Mouse (Mus musculus) lung, postnatal 10 days (tissue): ENCODE results near the gene Arhgdib.

Experiments used
- DNase-seq: peaks from one replicate; pipeline ENCODE4 v3.0.0; 2021

The Arhgdib gene

DNA sequence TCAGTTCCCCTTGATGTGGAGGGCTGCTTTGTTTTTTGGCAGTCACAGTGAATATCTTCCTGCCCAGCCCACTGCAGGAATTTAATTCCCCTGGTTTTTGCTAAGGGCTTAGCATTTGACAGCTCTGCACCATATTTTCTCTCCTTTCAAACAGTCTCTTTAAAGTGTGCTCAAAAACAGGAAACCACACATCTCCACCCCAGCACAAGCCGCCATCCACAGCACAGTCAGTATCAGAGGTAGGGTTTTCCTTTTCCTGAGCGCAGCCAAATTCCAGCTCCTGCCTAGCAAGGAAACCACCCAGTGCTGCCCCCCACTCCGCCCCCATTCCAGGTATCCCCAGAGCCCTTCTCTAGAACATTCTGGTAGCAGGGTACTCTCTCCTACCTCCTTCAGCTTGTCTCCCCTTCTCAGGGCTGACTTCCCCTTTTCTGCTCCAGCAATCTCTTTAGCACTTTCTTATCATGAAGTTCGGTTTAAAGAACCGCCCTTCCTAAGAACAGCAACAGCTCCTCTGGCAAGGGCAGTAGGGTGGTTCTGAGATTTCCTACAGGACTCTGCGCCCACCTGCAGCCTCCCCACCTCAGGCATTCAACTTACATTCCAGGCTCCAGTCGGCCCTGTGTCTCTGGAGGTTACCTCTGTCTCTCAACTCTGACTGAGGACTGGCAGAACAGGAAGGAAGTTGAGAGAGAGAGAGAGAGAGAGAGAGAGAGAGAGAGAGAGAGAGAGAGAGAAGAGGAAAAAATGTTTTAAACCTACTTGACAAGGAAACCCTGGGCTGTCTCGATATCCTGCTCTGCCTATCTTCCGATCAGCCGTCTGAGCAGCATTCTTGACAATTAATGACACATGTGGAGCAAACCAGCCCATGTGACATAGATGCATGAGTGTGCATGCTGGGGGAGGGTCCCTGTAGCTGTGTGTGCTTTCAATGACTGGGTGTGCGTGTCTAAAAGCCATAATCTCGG is at the start of gene Arhgdib:
Gene Arhgdib, minus strand, starts transcription at position 849 of the 971 bp plus-strand sequence.
- no peak for DNase-seq

DNA sequence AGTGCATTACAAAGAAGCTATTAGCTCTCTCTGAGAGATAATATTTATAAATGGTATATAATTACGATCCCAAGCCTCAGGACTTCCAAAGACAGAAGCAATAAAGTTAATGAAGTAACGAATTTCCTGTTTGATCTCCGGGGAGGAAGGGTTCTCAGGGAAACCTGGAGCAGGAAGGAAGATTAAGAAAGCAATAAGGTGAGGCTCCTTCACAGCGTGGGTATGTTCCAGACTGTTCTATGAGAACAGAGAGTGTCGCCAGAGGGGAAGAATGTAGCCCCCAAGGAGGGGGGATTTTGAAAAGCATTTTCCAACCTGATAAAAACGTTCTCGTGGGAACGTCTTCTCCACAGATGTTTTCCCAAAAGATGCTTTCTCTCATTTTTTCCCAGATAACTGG is 48.9 kb upstream of the Arhgdib start:
- no peak for DNase-seq

- peak; percentile 46 for DNase-seq
Measured at GRCm38 (mm10) chr6:136989824-136990497, 48.3 kb upstream of the Arhgdib start.

- DNase-seq: no peak
Measured at GRCm38 (mm10) chr6:136988536-136989060, 46.9 kb upstream of the Arhgdib start.

GRCm38 (mm10) chr6:136986718-136987117 is 45.0 kb upstream of the Arhgdib start:
- DNase-seq: no peak

GRCm38 (mm10) chr6:136986019-136986418 is 44.3 kb upstream of the Arhgdib start:
- no peak for DNase-seq

- peak; percentile 33 for DNase-seq
Measured at GRCm38 (mm10) chr6:136983201-136983600, 41.5 kb upstream of the Arhgdib start.

GRCm38 (mm10) chr6:136982581-136982980 is 40.9 kb upstream of the Arhgdib start:
- no peak for DNase-seq

GRCm38 (mm10) chr6:136980331-136980746 is 38.6 kb upstream of the Arhgdib start:
- DNase-seq: peak; percentile 42

GRCm38 (mm10) chr6:136979274-136980082 is 37.8 kb upstream of the Arhgdib start:
- DNase-seq: no peak

- peak; percentile 46 for DNase-seq
Measured at GRCm38 (mm10) chr6:136968877-136969276, 27.2 kb upstream of the Arhgdib start.

- no peak for DNase-seq
Measured at GRCm38 (mm10) chr6:136967466-136967865, 25.8 kb upstream of the Arhgdib start.

DNA sequence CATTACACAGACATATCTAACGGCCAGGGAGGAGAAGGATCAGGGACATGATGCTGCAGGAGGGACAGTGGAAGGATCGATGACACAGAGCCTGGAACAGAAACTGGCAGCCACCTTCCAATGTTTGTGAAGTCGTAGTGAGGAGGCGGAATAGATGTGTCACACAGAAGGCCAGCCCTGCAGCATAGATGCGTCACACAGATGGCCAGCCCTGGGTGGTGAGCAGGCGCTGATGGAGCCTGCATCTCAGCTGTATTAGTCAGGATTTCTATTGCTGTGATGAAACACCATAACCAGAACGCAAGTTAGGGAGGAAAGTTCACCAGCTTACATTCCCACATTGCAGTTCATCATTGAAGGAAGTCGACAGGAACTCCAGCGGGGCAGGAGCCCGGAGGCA is 24.2 kb upstream of the Arhgdib start:
- DNase-seq: peak; percentile 5

- DNase-seq: peak; percentile 8
Measured at GRCm38 (mm10) chr6:136964609-136965510, 23.2 kb upstream of the Arhgdib start.

- DNase-seq: no peak
Measured at GRCm38 (mm10) chr6:136962957-136963356, 21.3 kb upstream of the Arhgdib start.

GRCm38 (mm10) chr6:136959131-136959530 is 17.4 kb upstream of the Arhgdib start:
- no peak for DNase-seq

- no peak for DNase-seq
Measured at GRCm38 (mm10) chr6:136957062-136957461, 15.4 kb upstream of the Arhgdib start.

GRCm38 (mm10) chr6:136955240-136955639 is 13.5 kb upstream of the Arhgdib start:
- no peak for DNase-seq

DNA sequence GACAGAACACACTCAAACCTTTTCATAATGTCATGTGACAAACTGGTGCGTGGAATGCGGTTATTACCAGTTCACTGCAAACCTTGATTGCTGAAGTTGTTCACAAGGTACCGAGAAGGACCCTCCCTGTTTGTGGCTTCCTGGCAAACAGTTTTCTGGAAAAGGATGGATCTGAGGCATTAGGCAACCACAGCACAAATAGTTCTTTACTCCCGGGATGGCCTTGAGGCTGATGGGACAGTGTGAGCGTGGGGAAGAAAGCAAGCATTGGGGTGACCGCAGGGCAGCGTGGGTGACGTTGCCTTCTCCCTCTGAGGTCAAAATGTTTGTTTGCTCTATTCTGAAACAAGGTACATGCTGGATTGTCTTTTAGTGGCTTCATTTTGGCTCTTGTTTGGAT is 13.0 kb upstream of the Arhgdib start:
- no peak for DNase-seq

GRCm38 (mm10) chr6:136954192-136954591 is 12.5 kb upstream of the Arhgdib start:
- DNase-seq: no peak

DNA sequence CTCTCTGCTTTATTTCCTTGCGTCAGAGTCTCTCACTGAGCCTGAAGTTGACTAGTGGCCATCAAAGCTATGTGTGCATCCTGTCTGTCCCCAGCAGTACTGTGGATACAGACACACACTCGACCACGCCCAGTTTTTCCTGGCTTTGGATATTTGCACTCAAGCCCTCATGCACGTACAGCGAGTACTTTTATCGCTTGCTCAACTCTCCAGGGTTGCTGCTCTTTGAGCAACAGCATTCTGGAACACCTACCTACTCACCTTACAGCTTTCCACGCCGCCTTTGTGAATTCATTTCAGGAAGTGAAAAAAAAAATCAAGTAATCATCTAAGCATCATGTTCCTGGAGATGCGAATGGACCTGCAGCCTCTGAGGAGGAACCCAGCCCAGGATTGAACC is 11.2 kb upstream of the Arhgdib start:
- no peak for DNase-seq

- DNase-seq: no peak
Measured at GRCm38 (mm10) chr6:136950171-136950570, 8.5 kb upstream of the Arhgdib start.
